In genomic region chr11:117023537-117023936, GRCm38 (mm10) we compare ENCODE assay signal across 17 mouse cellular contexts.
DNase-seq lines count a peak whose midpoint lies in the region; TF ChIP-seq lines count a peak whose summit lies in the region.
"Had no signal": no experiment of that assay in that cellular context is flagged by ENCODE, and none has a peak within 500 bp of the region (broad histone marks: within the 10 kb centered on the region; RNA-seq: fewer than 3 reads in every experiment).

No protein-coding gene starts in this region.

- no peaks in the 10 kb centered on the region for H3K27me3 ChIP-seq in liver, adult 2 months (ENCODE audit: control insufficient read depth, insufficient read depth, low read length)
- peaks cover 37% of the 10 kb centered on the region for H3K27me3 ChIP-seq in CH12.LX (replicated peaks)
- H3K27me3 ChIP-seq: neural tube, embryonic 13.5 days had no signal

- in situ Hi-C loops in CH12.LX (cut with MboI; ENCODE audit: low pct_ligation_motif_present, low pct_unique_long_range_greater_than_20kb, low sequenced_read_pairs) = no loop called here

- H3K4me1 ChIP-seq in liver, adult 2 months (ENCODE audit: control insufficient read depth, insufficient read depth, low read length) = no peaks in the 10 kb centered on the region
- peaks cover 13 to 14% of the 10 kb centered on the region in 2 experiments for H3K4me1 ChIP-seq in CH12.LX (ENCODE audit: control insufficient read depth in 1 of 2, insufficient read depth in 2 of 2)

- no peak for TF ChIP-seq RAD21 in CH12.LX (IDR thresholded peaks at IDR 0.05; ENCODE audit: low read depth, low read length)

- H3K9me3 ChIP-seq in CH12.LX (replicated peaks; ENCODE audit: low read length) = peaks cover 20% of the 10 kb centered on the region
- H3K9me3 ChIP-seq: limb, embryonic 15.5 days had no signal

- H3K4me2 ChIP-seq in CH12.LX (ENCODE audit: insufficient read depth, low read depth, poor library complexity, severe bottlenecking) = no peak overlapping the region
- H3K4me2 ChIP-seq: limb, embryonic 15.5 days; neural tube, embryonic 13.5 days had no signal

- dilution Hi-C loops in CH12.LX (cut with MboI; ENCODE audit: extremely low pct_ligation_motif_present, extremely low pct_unique_long_range_greater_than_20kb, low sequenced_read_pairs) = no loop called here

- H3K36me3 ChIP-seq in liver, adult 2 months (ENCODE audit: control insufficient read depth, insufficient read depth, low read length) = no peaks in the 10 kb centered on the region
- H3K36me3 ChIP-seq in CH12.LX (replicated peaks in 1 of 2; ENCODE audit: control insufficient read depth in 1 of 2, insufficient read depth in 1 of 2, low read length in 1 of 2) = no peaks in the 10 kb centered on the region
- H3K36me3 ChIP-seq: embryonic facial prominence, embryonic 10.5 days; hindbrain, embryonic 10.5 days; limb, embryonic 15.5 days; neural tube, embryonic 13.5 days had no signal

- intact Hi-C loops in gastrocnemius, adult 2 months (cut with DNase I) = no loop called here

- no peak overlapping the region for H3K9ac ChIP-seq in liver, adult 2 months (ENCODE audit: low read depth, low read length)
- H3K9ac ChIP-seq in CH12.LX (ENCODE audit: insufficient read depth, low read depth) = no peak overlapping the region
- H3K9ac ChIP-seq: limb, embryonic 15.5 days; neural tube, embryonic 13.5 days had no signal

- H3K4me3 ChIP-seq in gastrocnemius, adult 2 months = no peak overlapping the region
- H3K4me3 ChIP-seq in liver, adult 2 months (ENCODE audit: insufficient read depth, low read depth, low read length) = no peak overlapping the region
- no peak overlapping the region for H3K4me3 ChIP-seq in CH12.LX (replicated peaks in 1 of 3; ENCODE audit: low read depth in 2 of 3, low read length in 2 of 3, poor library complexity in 1 of 3)
- H3K4me3 ChIP-seq: embryonic facial prominence, embryonic 10.5 days; hindbrain, embryonic 10.5 days; limb, embryonic 15.5 days; neural tube, embryonic 13.5 days had no signal

- no peaks in the 10 kb centered on the region for H3K79me2 ChIP-seq in liver, adult 2 months (ENCODE audit: control insufficient read depth, insufficient read depth, low read length)
- H3K79me2 ChIP-seq in CH12.LX (replicated peaks; ENCODE audit: control insufficient read depth, extremely low read depth, insufficient read depth, poor library complexity, severe bottlenecking) = no peaks in the 10 kb centered on the region

- no peak for TF ChIP-seq POLR2A in liver, adult 2 months (IDR thresholded peaks at IDR 0.05; ENCODE audit: extremely low read depth, insufficient read depth, low read length)
- no peak for TF ChIP-seq POLR2A in CH12.LX (IDR thresholded peaks at IDR 0.05; ENCODE audit: low read depth, low read length)
- no peak for TF ChIP-seq POLR2A in brain, embryonic 14.5 days (IDR thresholded peaks at IDR 0.05; ENCODE audit: borderline replicate concordance, extremely low read depth, insufficient read depth, insufficient read length, poor library complexity, severe bottlenecking)

- over 99% methylated on average over 3 of the region's 3 CpGs for WGBS in liver, adult 2 months

- no peak for TF ChIP-seq EP300 in CH12.LX (IDR thresholded peaks at IDR 0.05; ENCODE audit: low read length)

- DNase-seq in gastrocnemius, adult 2 months = no peak
- no peak for DNase-seq in gastrocnemius, adult 18-20 months (ENCODE audit: low spot score)
- DNase-seq in liver, adult 2 months (ENCODE audit: extremely low read depth, low read depth, low spot score) = no peak
- DNase-seq in liver (no peak), CH12.LX (ENCODE audit: extremely low read depth) (no peak)
- no peak for DNase-seq in brain, embryonic 14.5 days (ENCODE audit: low read depth)
- DNase-seq in testis, postnatal 14 days (ENCODE audit: low spot score) = no peak
- DNase-seq in thymus, postnatal 14 days = no peak
- DNase-seq: adrenal gland, postnatal 10 days; cerebellum, adult 2 months; layer of hippocampus, adult 9-11 months; right cerebral cortex, postnatal 14 days had no signal

- no peak overlapping the region for H3K27ac ChIP-seq in gastrocnemius, adult 2 months
- H3K27ac ChIP-seq in liver, adult 2 months (replicated peaks; ENCODE audit: insufficient read depth, low read depth, low read length) = no peak overlapping the region
- H3K27ac ChIP-seq in CH12.LX (ENCODE audit: insufficient read depth, low read depth) = no peak overlapping the region
- H3K27ac ChIP-seq: embryonic facial prominence, embryonic 10.5 days; hindbrain, embryonic 10.5 days; kidney, postnatal 0 days; limb, embryonic 15.5 days; neural tube, embryonic 13.5 days had no signal

- TF ChIP-seq CTCF in gastrocnemius, adult 2 months (IDR thresholded peaks at IDR 0.05) = peak; percentile 37; the same call in 1 of the 2 replicates
- peak; percentile 11; the same call in 1 of the 2 replicates for TF ChIP-seq CTCF in liver, adult 2 months (IDR thresholded peaks at IDR 0.05; ENCODE audit: low read depth, low read length)
- TF ChIP-seq CTCF in CH12.LX (conservative IDR thresholded peaks at IDR 0.05 in 1 of 2, IDR thresholded peaks at IDR 0.05 in 1 of 2; ENCODE audit: low read depth in 2 of 2, low read length in 2 of 2) = peak; percentile 46 to 77
- peak; percentile 35; the same call in 1 of the 2 replicates for TF ChIP-seq CTCF in brain, embryonic 14.5 days (IDR thresholded peaks at IDR 0.05; ENCODE audit: borderline replicate concordance, extremely low read depth, insufficient read depth, insufficient read length)

TF ChIP-seq in CH12.LX, 34 proteins besides CTCF, POLR2A, EP300 and RAD21:
- TF ChIP-seq NELFE (IDR thresholded peaks at IDR 0.05; ENCODE audit: low read depth, low read length) (no peak), E2F4 (IDR thresholded peaks at IDR 0.05; ENCODE audit: insufficient replicate concordance, low read depth, low read length) (no peak), ZMIZ1 (IDR thresholded peaks at IDR 0.05; ENCODE audit: low read depth, low read length) (no peak), CHD1 (IDR thresholded peaks at IDR 0.05; ENCODE audit: low read depth, low read length) (no peak), TCF12 (IDR thresholded peaks at IDR 0.05; ENCODE audit: low read depth, low read length) (no peak), ZKSCAN1 (IDR thresholded peaks at IDR 0.05; ENCODE audit: borderline replicate concordance, low read depth, low read length) (no peak), MAFK (IDR thresholded peaks at IDR 0.05; ENCODE audit: insufficient replicate concordance, low read length) (no peak), HCFC1 (IDR thresholded peaks at IDR 0.05; ENCODE audit: low read depth, low read length) (no peak), CHD2 (IDR thresholded peaks at IDR 0.05; ENCODE audit: low read length) (no peak), SIN3A (IDR thresholded peaks at IDR 0.05; ENCODE audit: low read length) (no peak), TBP (conservative IDR thresholded peaks at IDR 0.05; ENCODE audit: low read depth, low read length) (no peak), PAX5 (IDR thresholded peaks at IDR 0.05; ENCODE audit: low read length) (no peak), MYC (IDR thresholded peaks at IDR 0.05; ENCODE audit: low read depth, low read length) (no peak), BHLHE40 (IDR thresholded peaks at IDR 0.05; ENCODE audit: low read depth, low read length) (no peak), RCOR1 (conservative IDR thresholded peaks at IDR 0.05; ENCODE audit: low read depth, low read length) (no peak), MXI1 (IDR thresholded peaks at IDR 0.05; ENCODE audit: low read depth, low read length) (no peak), MEF2A (IDR thresholded peaks at IDR 0.05; ENCODE audit: borderline replicate concordance, low read depth, low read length) (no peak), KAT2A (IDR thresholded peaks at IDR 0.05; ENCODE audit: insufficient replicate concordance, low read length) (no peak), IRF4 (IDR thresholded peaks at IDR 0.05; ENCODE audit: low read depth, low read length) (no peak)

Comparison
In these comparisons a context has a peak if more than half of its experiments do, and no peak if none do; other contexts are left out.
1. CTCF ChIP-seq: peak in every context shown above with its lines; median percentile 62 in CH12.LX; 37 in gastrocnemius, adult 2 months; 35 in brain, embryonic 14.5 days; 11 in liver, adult 2 months.